Mouse (Mus musculus): Measurements from ENCODE around the gene Shroom3.
A peak's percentile ranks its signal among the peaks of the same experiment; 100 is the strongest.

Shroom3 gene

GRCm38 (mm10) chr5:92759156-92759745 is 76.0 kb downstream of the Shroom3 start:
- DNase-seq: no peak

DNA sequence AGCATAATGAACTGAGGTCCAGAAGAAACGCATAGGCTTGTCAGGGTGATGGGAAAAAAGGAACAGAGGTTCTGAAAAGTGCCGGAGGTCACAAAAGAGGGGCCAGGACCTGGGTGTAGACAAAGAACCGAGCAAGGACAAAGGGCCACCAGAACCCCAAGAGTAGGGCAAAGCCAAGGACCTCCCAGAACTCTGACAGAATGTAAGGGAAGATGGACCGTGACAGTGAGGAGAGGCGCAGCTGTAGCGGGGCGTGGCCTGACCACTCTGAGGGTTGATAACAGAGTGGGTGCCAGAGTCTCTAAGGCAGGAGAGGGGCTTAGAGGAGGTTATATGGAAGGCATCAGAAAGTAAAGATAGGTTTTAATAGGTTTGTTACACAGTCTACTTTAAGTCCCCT is 77.3 kb downstream of the Shroom3 start:
- no peak for DNase-seq

DNA sequence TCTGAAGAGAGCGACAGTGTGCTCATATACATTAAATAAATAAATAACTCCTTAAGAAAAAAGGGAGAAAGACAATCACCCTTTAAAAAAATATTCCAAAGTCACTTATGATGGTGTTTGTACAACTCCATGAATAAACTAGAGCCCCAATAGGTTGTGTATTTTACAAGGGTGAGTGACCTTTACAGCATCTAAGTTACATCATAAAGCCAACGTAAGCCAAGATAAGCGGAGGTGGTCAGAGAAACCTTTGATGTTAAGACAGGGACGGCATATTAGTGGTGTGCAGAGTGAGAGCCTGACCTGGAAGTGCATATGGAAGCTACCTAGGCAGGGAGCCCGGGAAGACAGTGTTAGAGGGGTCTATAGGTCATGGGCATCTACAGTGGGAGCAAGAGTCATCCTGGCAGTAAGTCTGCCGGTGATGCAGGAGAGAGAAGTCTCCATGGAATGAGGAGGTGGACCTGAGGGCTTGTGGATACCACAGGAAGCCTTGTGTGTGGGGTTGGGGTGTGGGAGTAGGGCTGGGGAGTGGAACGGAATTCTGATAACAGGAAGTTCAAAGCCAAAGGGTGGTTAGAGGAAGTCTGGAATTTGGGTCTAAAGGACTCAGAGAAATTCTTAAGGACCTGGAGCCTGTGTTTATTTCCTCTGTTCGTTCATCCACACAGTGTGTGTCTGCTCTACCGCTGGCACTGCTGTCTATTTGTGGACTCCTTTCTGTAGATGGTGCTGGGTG is 78.5 kb downstream of the Shroom3 start:
- DNase-seq: no peak

GRCm38 (mm10) chr5:92762425-92762824 is 79.2 kb downstream of the Shroom3 start:
- no peak for DNase-seq

- no peak for DNase-seq
Measured at GRCm38 (mm10) chr5:92763546-92763952, 80.3 kb downstream of the Shroom3 start.

DNA sequence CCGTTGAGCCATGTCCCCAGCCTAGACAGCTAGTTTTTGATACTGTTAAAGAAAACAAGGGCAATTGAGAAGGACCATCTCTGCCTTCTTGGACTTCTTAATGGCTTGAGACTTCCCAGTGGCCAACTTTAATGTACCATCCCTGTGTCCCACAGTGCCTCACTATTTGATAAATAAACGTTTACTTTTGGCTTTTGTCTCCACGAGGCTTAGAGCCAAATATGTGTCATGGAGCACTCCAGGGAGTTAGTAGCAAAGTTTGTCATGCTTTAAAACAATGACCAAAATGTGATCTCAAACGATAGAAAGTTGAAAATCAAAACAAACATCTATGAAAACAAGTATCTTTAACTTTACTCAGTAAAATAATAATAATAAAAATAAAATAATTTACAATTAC is 83.1 kb downstream of the Shroom3 start:
- DNase-seq: no peak

- DNase-seq: no peak
Measured at GRCm38 (mm10) chr5:92767194-92767777, 84.1 kb downstream of the Shroom3 start.

- DNase-seq: no peak
Measured at GRCm38 (mm10) chr5:92767857-92768291, 84.6 kb downstream of the Shroom3 start.

DNA sequence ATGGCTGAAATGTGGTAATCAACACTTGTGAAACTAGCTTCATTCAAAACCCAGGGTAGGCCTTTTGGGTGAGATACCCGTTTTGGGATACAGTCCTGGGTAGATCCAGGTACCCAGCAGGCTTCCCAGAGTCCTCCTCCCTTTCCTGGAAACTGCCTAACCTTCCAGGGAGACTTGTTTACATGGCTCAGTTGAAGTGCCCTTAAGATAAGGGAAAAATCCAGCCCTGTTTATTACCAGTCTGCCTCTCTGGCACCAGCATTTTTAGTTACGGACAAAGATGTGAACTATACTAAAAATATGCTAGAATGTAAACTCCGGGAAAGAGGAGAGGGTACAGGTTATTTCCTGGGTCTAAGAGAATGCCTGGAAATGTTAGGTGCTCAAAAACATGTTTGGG is 90.6 kb downstream of the Shroom3 start:
- no peak for DNase-seq

DNA sequence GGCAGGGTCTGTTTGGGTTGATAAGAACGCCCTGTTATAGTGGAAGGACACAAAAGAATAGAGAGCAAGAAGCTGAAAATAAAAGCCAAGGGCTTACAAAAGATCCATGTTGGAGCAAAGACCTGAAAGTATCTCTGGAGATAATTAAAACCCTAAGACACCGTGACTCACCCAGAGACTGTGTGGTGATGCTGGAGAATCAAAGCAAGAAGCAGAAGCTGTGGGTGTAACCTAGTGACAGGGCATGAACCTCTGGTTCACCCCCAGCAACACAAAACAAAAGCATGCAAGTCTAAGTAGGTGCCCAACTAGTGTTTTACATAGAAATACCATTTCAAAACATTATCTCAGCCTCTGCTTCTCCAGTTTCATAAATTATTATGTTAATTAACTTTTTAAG is 91.2 kb downstream of the Shroom3 start:
- DNase-seq: no peak

DNA sequence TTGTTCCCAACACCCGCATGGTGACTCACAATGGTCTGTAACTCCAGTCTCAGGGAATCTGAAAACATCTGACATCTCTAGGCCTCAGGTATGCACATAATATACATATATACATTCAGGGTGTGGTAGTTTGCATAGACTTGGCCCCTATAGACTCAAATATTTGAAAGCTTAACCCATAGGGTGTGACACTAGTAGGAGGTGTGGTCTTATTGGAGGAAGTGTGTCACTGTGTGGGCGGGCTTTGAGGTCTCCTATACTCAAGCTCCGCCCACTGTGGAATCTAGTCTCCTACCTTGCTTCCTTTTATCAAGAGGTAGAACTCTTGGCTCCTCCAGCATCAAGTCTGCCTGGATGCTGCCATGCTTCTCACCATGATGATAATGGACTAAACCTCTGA is 91.7 kb downstream of the Shroom3 start:
- no peak for DNase-seq

DNA sequence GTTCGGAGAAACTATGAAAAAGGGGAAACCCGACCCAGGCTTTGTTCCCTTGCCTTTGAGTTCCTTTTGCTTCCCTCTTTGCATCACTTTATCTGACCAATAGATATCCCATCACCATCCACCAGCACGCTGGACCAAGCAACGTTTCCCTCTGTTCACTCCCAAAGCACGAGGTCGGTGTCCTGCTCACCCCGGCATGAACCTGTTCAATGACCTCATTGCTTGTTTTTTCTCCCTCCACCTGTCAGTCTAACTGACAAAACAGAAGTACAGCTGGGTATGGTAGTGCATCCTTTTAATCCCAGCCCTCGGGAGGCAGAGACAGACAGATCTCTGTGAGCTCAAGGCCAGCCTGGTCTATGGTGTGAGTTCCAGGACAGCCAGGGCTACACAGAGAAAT is 95.2 kb downstream of the Shroom3 start:
- DNase-seq: no peak

GRCm38 (mm10) chr5:92781082-92781481 is 97.8 kb downstream of the Shroom3 start:
- DNase-seq: no peak

GRCm38 (mm10) chr5:92784037-92784860 is 101.0 kb downstream of the Shroom3 start:
- DNase-seq: no peak

- no peak for DNase-seq
Measured at GRCm38 (mm10) chr5:92785870-92786436, 102.7 kb downstream of the Shroom3 start.

GRCm38 (mm10) chr5:92788990-92789389 is 105.8 kb downstream of the Shroom3 start:
- no peak for DNase-seq

GRCm38 (mm10) chr5:92796089-92796990 is 113.1 kb downstream of the Shroom3 start:
- DNase-seq: no peak

DNA sequence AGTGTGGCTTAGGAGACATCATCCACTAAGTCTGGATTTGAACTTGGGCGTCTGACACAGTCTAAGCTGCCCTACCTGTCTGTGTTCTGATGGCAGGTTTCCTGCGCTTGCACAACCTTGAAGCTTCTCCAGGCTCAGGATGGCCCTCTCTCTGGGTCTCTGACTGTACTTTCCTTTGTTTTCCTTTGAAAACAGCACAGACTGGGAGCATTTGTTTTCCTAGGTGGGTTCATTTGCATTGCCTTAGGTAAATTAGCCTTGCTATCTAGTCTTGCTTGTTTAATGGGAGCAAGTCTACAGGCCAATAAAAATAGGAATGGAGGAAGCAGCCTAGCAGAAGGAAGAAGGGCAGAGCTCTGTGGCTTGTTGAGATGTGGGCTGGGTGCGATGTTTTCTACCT is 114.7 kb downstream of the Shroom3 start:
- DNase-seq: no peak

DNA sequence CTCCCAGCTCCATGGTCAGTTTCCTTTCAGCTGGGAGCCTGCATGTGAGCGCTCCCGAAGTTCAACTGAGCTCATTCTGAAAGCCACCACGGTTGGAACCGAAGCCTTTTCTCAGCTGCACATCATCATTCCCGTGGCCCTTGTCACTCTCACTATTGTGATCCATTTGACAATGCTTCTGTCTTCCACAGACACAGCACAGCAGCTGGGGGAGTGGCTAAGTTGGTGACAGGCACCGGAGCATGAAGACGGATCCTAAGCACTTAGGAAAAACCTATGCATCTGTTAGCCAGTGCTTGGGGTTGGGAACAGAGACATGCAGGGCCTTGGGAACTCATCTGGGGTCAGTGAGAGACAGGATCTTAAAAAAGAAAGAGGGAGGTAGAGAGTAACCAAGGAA is 121.1 kb downstream of the Shroom3 start:
- DNase-seq: no peak

- DNase-seq: peak; percentile 52 to 54
Measured at GRCm38 (mm10) chr5:92808503-92809415, 125.5 kb downstream of the Shroom3 start.

GRCm38 (mm10) chr5:92809416-92809750 is 126.1 kb downstream of the Shroom3 start:
- DNase-seq: no peak
